Mouse (Mus musculus) MEL-GATA-1-ER (cell line): ENCODE data around the gene Adamts16.

ENCODE experiments used
- DNase-seq: peaks from one replicate; pipeline ENCODE4 v3.0.0-alpha.2; 2012; ENCODE audit warnings: low read depth; ENCODE audit errors: extremely low read depth

Adamts16 gene

DNA sequence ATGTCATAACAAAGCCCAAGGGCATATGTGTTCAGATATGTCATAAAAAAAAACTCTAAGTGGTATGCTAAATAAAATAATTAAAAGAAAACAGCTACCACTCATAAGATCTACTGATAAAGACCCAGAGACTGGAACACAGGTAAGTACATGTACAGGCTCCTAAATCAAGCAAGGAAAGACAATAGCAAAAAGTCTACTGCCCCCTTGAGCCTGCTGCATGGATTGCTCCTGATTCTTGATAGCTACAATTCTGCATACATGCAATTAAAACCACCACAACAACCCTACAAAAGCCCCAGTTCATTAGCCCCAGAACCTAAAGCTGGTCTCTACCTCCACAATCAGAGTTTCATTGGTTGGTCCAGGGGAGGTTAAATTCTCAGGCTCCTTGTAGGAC lies 74.1 kb downstream of the Adamts16 start:
- DNase-seq = no peak

- no peak for DNase-seq
These were observed 76.9 kb downstream of the Adamts16 start for GRCm38 (mm10) chr13:70764682-70765081.

DNA sequence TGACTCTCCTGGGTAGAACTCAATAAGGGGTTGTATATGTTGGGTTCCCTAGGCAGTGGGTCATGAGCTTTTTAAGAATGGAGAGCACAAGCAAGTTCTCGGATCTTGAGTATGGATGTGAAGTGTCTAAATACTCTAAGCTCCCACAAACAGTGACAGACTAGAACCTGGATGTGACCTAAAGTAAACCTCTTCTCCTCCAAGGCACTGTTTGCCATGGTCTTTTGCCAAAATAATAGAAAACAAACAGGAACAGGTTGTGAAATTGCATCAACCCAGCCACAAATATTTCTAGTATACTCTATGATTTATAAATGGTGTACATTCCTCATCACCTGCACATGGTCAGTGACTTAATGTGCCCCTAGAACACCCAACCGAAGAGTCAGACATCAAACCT lies 79.0 kb downstream of the Adamts16 start:
- no peak for DNase-seq

DNA sequence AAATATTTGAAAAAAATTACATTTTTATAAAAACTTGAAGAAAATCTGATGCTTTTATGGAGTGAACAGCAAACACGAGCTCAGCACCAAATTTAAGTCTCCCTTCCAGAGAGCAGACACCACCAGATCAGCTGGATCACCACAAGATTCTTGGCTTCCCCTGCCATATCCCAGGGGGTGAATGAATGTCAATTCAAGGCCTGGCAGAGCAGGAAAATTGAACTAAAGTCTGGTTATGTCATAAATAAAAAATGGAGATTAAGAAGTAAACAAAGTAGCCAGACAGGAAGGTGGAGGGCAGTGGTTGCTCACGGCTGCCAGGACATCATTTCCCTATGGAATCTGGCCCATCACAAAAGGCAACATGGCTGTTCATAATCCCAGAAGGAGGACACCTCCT lies 80.3 kb downstream of the Adamts16 start:
- DNase-seq = no peak

GRCm38 (mm10) chr13:70760186-70760585 lies 81.4 kb downstream of the Adamts16 start:
- DNase-seq = no peak

DNA sequence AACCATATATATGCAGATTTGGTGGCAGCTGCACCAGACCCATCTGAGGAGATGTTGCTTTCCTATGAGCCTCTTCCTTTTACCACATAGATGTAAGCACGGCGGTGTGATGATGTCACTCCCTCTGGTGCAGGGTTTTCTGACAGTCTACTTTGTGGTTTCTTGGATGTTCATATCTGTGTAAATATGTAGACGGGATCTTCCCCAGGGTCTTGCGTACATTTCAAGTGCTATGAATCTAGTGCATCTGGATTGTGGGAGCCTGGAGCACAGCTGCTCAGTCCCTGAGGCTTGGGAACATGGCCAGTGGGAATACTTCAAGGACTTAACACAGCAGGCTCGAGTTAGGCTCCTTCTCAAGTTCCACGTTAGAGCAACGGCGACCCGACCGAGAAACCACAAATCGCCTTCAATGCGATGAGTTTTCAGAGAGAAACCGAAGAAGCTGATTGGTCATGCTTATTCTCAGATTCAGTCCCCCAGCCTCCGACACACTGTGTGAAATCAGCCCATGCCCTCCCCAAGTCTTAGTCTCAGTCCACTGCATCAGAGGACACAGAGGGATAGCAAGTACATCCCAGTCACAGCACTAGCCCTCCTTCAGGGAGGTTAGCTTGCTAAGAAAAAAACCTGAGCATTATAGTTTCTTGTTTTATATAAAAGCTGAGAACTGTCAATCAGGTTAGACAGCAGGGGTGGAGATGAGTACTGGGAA lies 95.2 kb downstream of the Adamts16 start:
- no peak for DNase-seq

- DNase-seq = no peak
These were observed 97.1 kb downstream of the Adamts16 start for GRCm38 (mm10) chr13:70744416-70745038.

- no peak for DNase-seq
These were observed 98.9 kb downstream of the Adamts16 start for GRCm38 (mm10) chr13:70742693-70743092.

DNA sequence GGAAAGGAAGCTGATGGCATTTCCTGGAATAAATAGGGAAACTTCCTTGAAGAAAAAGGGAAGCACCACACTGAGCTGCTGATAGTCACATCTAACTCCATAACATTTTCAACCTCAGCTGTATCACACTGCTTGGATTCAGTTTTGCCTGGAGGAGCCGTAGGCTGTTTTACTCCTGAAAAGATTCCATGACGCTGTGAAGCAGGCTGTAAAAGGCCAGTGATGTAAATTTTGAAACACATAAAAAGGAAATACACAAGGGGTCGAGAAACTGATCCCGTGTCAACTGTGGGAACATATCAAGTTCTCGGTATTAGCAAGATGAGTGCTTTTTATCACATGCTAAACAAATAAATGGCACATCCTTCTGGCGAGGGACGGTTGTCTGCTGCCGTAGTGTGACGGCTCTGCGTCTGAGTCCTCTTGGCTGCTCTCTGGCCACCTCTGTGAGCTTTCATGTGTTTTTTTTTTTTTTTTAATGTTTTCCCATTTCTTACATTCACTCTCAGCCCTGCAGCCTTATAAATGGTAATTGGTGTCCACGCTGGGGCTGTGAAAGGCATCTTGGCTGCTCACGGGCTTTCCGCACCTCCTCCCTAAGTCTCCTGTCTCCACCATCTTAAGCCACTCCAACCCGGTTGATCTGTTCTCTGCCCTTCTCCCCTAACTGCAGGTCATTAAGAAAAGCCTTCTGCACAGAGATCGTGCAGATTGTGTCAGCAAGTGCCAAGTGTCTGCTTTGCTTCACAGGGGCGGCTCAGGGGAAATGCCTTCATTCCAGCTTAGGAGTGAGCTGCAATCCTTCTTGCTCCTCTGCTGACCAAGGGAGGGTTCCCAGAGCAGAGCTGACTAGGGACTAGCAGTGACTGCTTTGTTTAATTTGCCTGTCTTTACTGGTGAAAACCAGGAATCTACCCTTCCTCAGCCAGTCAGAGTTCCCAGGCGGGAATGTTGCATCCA lies 101.0 kb downstream of the Adamts16 start:
- no peak for DNase-seq

- no peak for DNase-seq
These were observed 102.8 kb downstream of the Adamts16 start for GRCm38 (mm10) chr13:70738781-70739180.

DNA sequence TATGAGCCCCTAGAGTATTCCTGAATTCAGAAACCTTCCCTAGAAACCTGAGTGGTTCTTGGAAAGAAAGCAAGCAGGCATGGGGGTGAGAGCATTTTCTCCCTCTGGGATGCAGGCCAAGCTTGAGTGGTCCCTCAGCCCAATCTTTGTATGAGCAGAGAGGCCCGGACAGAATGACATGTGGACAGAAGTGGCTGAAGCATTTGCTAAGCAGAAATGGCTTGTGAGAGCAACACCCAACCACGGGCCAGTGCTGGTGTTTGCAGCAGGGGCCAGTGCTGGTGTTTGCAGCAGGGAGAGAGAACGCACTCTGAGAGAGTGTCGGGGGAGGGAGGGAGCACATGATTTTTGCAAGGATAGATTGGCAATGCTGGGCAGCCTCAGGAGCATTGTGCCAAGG lies 105.2 kb downstream of the Adamts16 start:
- no peak for DNase-seq

DNA sequence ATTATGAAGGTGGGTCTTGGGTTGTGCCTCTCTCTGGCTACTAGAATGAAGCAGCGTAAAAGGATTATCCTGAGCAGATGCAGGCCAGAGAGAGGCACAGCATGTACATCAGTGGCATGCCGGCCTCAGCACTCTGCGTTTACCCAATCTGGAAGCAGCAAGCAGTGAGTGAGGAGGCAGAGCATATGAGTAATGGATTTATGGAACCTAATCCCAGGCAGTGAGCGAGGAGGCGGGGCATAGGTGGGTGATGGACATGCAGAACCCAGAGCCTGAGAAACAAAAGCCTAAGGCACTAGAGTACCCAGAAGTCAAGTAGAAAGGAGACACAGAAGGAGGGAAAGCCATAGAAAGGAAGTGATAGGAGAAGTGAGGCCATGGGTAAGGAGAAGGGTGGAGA lies 107.0 kb downstream of the Adamts16 start:
- no peak for DNase-seq

DNA sequence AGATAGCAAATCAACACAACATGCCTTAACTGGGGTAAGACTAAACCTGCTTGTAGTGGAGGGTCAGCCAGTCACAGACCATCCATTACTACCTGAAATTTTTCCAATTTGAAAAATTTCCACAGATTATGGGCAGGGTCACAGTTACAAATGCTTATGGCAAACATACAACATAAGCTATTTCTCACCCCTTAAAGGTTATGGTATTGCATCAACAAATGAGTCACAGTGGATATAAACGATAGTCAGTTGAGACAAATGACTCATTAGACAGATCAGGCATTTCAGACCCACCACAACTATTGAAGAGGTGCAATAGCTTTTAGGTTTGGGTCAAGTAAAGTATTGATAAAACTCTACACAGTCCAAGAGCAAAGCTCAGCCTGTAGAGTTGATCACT lies 107.7 kb downstream of the Adamts16 start:
- no peak for DNase-seq

DNA sequence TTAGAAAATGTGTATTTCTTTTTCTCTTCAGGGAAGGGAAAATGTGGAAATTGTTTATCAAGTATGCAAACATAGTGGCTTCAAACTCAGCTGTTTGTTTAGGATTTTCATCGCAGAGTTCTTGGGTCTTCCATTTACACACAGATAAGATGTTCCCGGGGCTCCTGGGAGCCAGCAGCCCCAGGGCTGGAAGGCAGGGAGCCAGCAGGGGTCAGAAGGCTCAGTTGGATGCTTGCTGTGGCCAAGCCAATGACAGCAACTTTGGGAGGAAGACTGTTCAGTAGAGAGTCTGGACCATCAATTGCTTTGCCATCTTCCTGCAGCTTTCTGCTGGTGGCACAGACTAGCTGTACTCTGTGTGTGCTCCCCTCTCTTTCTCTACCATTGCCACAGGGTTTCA lies 108.4 kb downstream of the Adamts16 start:
- no peak for DNase-seq

DNA sequence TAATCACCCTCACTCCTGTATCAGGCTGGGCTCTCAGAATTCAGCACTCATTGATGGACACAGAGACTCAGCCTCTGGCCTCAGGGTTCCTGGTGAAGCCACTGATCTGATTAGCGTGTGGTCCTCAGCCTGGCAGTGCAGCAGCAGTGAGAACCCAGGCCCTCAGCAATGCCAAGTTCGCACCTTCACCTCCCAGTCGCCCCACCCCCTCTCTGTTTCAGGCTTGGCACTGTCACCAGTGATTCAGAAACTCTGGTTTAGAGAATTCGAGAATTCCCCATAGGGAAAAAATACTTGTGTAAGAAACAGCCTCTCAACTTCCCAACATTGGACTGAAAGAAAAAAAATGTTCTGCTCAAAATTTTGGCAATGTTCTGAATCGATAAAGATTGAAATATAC lies 108.8 kb downstream of the Adamts16 start:
- DNase-seq = no peak

DNA sequence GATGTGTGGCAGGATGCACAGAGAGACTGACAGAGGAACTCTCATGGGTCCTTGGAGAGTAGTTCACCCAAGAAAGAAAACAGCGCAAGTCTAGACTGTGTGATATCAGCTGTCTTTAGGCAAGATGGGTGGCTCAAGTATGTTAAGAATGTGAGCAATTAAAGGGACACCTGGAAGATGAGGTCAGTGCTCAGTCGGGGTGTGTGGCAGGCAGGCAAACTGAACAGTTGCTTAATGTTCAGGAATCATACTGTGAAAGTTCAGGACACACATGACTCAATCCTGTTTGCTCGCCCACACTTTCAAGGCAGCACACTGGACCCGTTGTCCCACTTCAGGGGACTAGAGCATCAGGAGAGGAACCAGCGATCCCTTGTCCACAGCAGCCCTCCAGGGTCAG lies 110.3 kb downstream of the Adamts16 start:
- no peak for DNase-seq

DNA sequence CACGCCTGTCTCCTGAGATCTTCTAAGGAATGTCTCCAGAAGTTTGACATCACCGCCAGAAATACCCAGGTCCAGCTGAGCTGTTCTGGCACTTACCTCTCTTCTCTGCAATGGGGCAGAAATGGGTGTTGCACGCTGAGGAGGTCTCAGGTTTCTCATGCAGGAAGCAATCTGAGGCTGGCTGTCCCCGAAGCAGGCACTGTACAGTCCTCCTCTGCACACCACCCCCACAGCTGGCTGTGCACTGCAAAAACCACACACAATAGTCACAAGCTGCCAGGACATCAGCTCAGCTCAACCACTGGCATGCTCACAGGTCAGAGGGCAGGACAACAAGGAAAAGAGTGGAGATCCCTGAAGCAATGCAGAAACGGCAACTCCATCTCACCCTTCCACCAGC lies 111.6 kb downstream of the Adamts16 start:
- DNase-seq = no peak

GRCm38 (mm10) chr13:70726249-70726648 lies 115.4 kb downstream of the Adamts16 start:
- DNase-seq = no peak

GRCm38 (mm10) chr13:70724635-70725034 lies 117.0 kb downstream of the Adamts16 start:
- no peak for DNase-seq

GRCm38 (mm10) chr13:70724108-70724622 lies 117.4 kb downstream of the Adamts16 start:
- no peak for DNase-seq

DNA sequence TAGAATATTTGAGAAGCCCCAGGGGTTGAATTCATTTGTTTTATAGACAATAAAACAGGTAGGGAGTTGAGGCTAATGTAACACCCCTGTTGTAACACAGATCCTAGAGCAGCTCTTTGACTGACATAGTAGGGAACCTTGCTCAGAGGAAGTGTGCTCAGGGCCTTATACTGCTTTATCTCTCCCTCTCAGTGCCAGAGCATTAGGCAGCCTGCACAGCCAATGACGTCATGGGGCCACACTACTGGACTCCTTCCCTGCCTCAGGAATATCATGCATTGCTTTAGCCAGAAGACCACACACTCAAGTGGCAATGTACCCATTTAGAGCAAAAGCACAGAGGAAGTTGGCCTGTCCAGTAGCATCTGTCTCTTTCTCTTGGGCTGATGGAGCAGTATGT lies 121.6 kb downstream of the Adamts16 start:
- DNase-seq = no peak

DNA sequence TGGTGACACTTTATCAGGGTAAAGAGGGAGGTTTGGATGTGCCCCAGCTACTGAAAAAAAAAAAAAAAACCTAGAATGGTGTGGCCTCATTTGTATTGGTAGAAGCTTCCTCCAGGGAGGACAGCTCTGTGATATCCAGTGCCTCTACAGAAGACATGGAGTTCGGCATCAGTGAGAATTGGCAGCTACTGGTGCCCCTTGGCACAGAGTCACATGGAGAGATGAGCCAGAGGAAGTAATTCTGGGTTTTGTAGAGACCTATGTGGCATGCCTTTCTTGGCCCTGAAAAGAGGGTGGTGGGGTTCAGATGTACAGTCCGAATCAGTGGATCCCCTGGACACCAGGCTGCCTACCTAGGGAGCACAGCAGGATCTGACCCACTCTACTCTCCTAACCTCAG lies 122.8 kb downstream of the Adamts16 start:
- DNase-seq = no peak
